Mouse (Mus musculus) ES-Bruce4 (cell line): ENCODE measurements around the gene Clec16a. TPM values are rescaled to one million over a fixed set of nuclear protein-coding genes. Genes with fewer than 3 reads are reported as not detected.

Source experiments
- H3K27ac ChIP-seq: 2 replicates; pipeline ENCODE4 v1.5.1; 2012; ENCODE audit warnings: low read length, inconsistent platforms; ENCODE audit not compliant: insufficient read depth
- H3K27me3 ChIP-seq: 2 replicates; pipeline ENCODE4 v1.6.1; 2012; ENCODE audit warnings: mild to moderate bottlenecking, low read length, inconsistent platforms; ENCODE audit not compliant: control insufficient read depth, poor library complexity, insufficient read depth, severe bottlenecking
- H3K36me3 ChIP-seq: 2 replicates; pipeline ENCODE4 v1.6.1; 2012; ENCODE audit warnings: inconsistent platforms, mild to moderate bottlenecking, low read length, moderate library complexity; ENCODE audit not compliant: control insufficient read depth, poor library complexity, insufficient read depth, severe bottlenecking
- H3K4me1 ChIP-seq: one replicate; pipeline ENCODE4 v1.8.1; 2011; ENCODE audit warnings: low read length; ENCODE audit not compliant: control insufficient read depth, insufficient read depth
- H3K4me3 ChIP-seq: 2 replicates; pipeline ENCODE4 v1.5.1; 2011; ENCODE audit warnings: low read depth, mild to moderate bottlenecking, low read length
- H3K9ac ChIP-seq: 2 replicates; pipeline ENCODE4 v1.6.1; 2012; ENCODE audit warnings: low read depth, mild to moderate bottlenecking, inconsistent platforms; ENCODE audit not compliant: poor library complexity, severe bottlenecking
- H3K9me3 ChIP-seq: replicated peaks from 2 replicates; pipeline ENCODE4 v1.6.1; 2012; ENCODE audit warnings: mild to moderate bottlenecking, low read length, inconsistent platforms; ENCODE audit not compliant: control insufficient read depth, poor library complexity, insufficient read depth, severe bottlenecking
- CTCF ChIP-seq: IDR thresholded peaks from one replicate; pipeline ENCODE4 v1.8.1; 2011; ENCODE audit warnings: low read depth, low read length
- EP300 ChIP-seq: IDR thresholded peaks from 2 replicates; pipeline ENCODE4 v1.6.1; 2011; ENCODE audit warnings: low read depth, low read length; ENCODE audit not compliant: insufficient read depth
- POLR2A ChIP-seq: IDR thresholded peaks from one replicate; pipeline ENCODE4 v1.8.1; 2011; ENCODE audit warnings: low read length; ENCODE audit not compliant: insufficient read depth
- polyA plus RNA-seq: library from polyadenylated mRNA; stranded (reverse); fragments of >200 nt; gene quantifications from 2 replicates; pipeline ENCODE4 v1.2.4, GENCODE M21; 2011; ENCODE audit warnings: low read depth; ENCODE audit not compliant: missing spikeins, insufficient read depth, insufficient read length

The Clec16a gene
- polyA plus RNA-seq, 1 experiment, result 9.5 TPM

- no peaks in the 10 kb centered on the region for H3K27me3 ChIP-seq
These were observed 114.1 kb downstream of the Clec16a start for GRCm38 (mm10) chr16:10659211-10659610.

DNA sequence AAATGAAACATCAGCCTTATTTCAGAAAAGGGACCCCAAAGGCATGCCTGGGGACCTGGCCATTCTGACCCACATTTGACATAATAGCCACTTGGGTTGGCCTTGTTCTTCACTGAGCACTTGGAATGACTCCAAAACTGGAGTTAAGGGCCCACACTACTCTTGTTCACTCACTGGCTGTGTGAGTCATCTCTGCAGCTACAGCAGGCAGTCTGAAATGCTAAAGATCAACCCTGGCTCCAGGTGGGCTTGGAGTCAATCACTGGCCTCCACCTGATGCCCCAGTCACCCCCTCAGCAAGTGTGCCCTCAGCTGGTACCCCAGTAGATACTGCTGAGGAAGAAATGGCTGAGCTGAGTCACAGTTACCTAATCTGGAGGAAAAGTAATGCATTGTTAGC lies 115.4 kb downstream of the Clec16a start:
- TF ChIP-seq EP300, result no peak
- TF ChIP-seq POLR2A, result no peak
- H3K27me3 ChIP-seq, result no peaks in the 10 kb centered on the region
- no peaks in the 10 kb centered on the region for H3K36me3 ChIP-seq
- H3K27ac ChIP-seq, result no peak overlapping the region
- H3K4me1 ChIP-seq, result no peaks in the 10 kb centered on the region
- H3K4me3 ChIP-seq, result no peak overlapping the region
- H3K9me3 ChIP-seq, result no peaks in the 10 kb centered on the region
- no peak overlapping the region for H3K9ac ChIP-seq

More at GRCm38 (mm10) chr16:10659211-10659610, 114.1 kb downstream of the Clec16a start:
- H3K9me3 ChIP-seq, result no peaks in the 10 kb centered on the region
- H3K27ac ChIP-seq, result no peak overlapping the region
- H3K9ac ChIP-seq, result no peak overlapping the region
- no peak for TF ChIP-seq CTCF
- no peak for TF ChIP-seq POLR2A
- no peak for TF ChIP-seq EP300
- H3K4me1 ChIP-seq, result no peaks in the 10 kb centered on the region
- no peaks in the 10 kb centered on the region for H3K36me3 ChIP-seq
- no peak overlapping the region for H3K4me3 ChIP-seq

- Histone ChIP-seq H3K9me3 (no peaks in the 10 kb centered on the region), H3K4me3 (no peak overlapping the region), H3K27me3 (no peaks in the 10 kb centered on the region), H3K36me3 (no peaks in the 10 kb centered on the region), H3K27ac (no peak overlapping the region), H3K9ac (no peak overlapping the region), H3K4me1 (no peaks in the 10 kb centered on the region)
- TF ChIP-seq CTCF, result no peak
- no peak for TF ChIP-seq POLR2A
- TF ChIP-seq EP300, result no peak
These were observed 116.2 kb downstream of the Clec16a start for GRCm38 (mm10) chr16:10661385-10661784.

GRCm38 (mm10) chr16:10663890-10664731 lies 119.0 kb downstream of the Clec16a start:
- TF ChIP-seq EP300, result no peak
- no peak for TF ChIP-seq CTCF
- no peak for TF ChIP-seq POLR2A
- Histone ChIP-seq H3K27me3 (no peaks in the 10 kb centered on the region), H3K9ac (no peak overlapping the region), H3K9me3 (no peaks in the 10 kb centered on the region), H3K27ac (no peak overlapping the region), H3K4me3 (no peak overlapping the region), H3K36me3 (no peaks in the 10 kb centered on the region), H3K4me1 (no peaks in the 10 kb centered on the region)

- Histone ChIP-seq H3K4me1 (no peaks in the 10 kb centered on the region), H3K27ac (no peak overlapping the region), H3K36me3 (no peaks in the 10 kb centered on the region), H3K9me3 (no peaks in the 10 kb centered on the region), H3K27me3 (no peaks in the 10 kb centered on the region), H3K4me3 (no peak overlapping the region), H3K9ac (no peak overlapping the region)
- TF ChIP-seq EP300 (no peak), CTCF (peak; percentile 47)
These were observed 120.1 kb downstream of the Clec16a start for GRCm38 (mm10) chr16:10664921-10665894.

DNA sequence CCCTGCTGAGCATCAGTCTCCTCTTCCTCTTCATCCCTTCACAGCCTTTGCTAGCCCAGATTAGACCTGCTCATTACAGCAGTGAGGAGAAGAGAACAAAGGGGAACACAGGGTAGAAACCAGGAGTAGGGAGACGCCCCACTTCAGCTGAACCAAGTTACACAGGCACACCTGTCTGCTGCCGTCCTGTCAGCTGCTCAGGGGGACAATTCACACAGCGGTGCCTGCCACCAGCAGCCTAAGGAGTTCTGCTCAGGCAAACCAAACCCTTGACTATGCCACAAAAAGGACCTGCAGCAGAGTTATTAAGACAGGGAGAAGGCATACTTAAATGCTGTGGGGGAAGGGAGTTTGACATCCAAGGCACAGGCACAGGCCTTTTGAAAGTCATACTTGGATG lies 121.6 kb downstream of the Clec16a start:
- Histone ChIP-seq H3K9ac (no peak overlapping the region), H3K4me1 (no peaks in the 10 kb centered on the region), H3K9me3 (no peaks in the 10 kb centered on the region), H3K27me3 (no peaks in the 10 kb centered on the region), H3K27ac (no peak overlapping the region), H3K36me3 (no peaks in the 10 kb centered on the region), H3K4me3 (no peak overlapping the region)
- TF ChIP-seq CTCF (no peak), EP300 (no peak), POLR2A (no peak)
